Mouse (Mus musculus) forebrain, embryonic 15.5 days (tissue): Measurements from ENCODE around the gene Uso1. TPM values are rescaled to one million over a fixed set of nuclear protein-coding genes. Genes with fewer than 3 reads are reported as not detected.
"Not testable (repeated sequence)": the region's sequence is repeated elsewhere in the genome, so short reads cannot be mapped to it uniquely, and the experiment has no call there.

ENCODE experiments used
- ATAC-seq: fragments of 200-750 bp; cut with Nextera tagmentation; replicated peaks from 2 replicates; pipeline ENCODE4 v1.8.0; 2017; ENCODE audit warnings: mild to moderate bottlenecking, moderate TSS enrichment, moderate library complexity
- H3K27ac ChIP-seq: fragments of 300-500 bp; sonication (generic); replicated peaks from 2 replicates; pipeline ENCODE4 v1.5.1; 2015; ENCODE audit warnings: mild to moderate bottlenecking, inconsistent platforms
- H3K27me3 ChIP-seq: fragments of 300-500 bp; sonication (generic); 2 replicates; pipeline ENCODE4 v1.6.1; 2015; ENCODE audit warnings: inconsistent platforms
- H3K36me3 ChIP-seq: fragments of 300-500 bp; sonication (generic); 2 replicates; pipeline ENCODE4 v1.6.1; 2015; ENCODE audit warnings: mild to moderate bottlenecking, inconsistent platforms
- H3K4me1 ChIP-seq: fragments of 300-500 bp; sonication (generic); 2 replicates; pipeline ENCODE4 v1.6.1; 2015; ENCODE audit warnings: inconsistent platforms
- H3K4me2 ChIP-seq: fragments of 300-500 bp; sonication (generic); replicated peaks from 2 replicates; pipeline ENCODE4 v1.6.1; 2015; ENCODE audit warnings: mild to moderate bottlenecking, inconsistent platforms
- H3K4me3 ChIP-seq: fragments of 300-500 bp; sonication (generic); 2 replicates; pipeline ENCODE4 v1.5.1; 2015; ENCODE audit warnings: mild to moderate bottlenecking, inconsistent platforms
- H3K9ac ChIP-seq: fragments of 300-500 bp; sonication (generic); replicated peaks from 2 replicates; pipeline ENCODE4 v1.6.1; 2015; ENCODE audit warnings: mild to moderate bottlenecking, inconsistent platforms
- H3K9me3 ChIP-seq: fragments of 300-500 bp; sonication (generic); 2 replicates; pipeline ENCODE4 v1.6.1; 2016; ENCODE audit warnings: inconsistent platforms
- WGBS: fragments of 180-500 bp; shearing (Covaris S2); methylation state at CpG from one replicate; pipeline ENCODE4 v1.1.7; 2015; ENCODE audit warnings: mixed read lengths; 5-methylcytosine and 5-hydroxymethylcytosine counted together
- polyA plus RNA-seq: library from polyadenylated mRNA; unstranded; fragments of >200 nt; fragmentation: Nextera tagmentation; extraction: Ambion mirVana; gene quantifications from 2 replicates; pipeline ENCODE4 v1.2.1, GENCODE M21; 2015

The Uso1 gene
- polyA plus RNA-seq, 1 experiment from 2014 or later, result 45.8 TPM

DNA sequence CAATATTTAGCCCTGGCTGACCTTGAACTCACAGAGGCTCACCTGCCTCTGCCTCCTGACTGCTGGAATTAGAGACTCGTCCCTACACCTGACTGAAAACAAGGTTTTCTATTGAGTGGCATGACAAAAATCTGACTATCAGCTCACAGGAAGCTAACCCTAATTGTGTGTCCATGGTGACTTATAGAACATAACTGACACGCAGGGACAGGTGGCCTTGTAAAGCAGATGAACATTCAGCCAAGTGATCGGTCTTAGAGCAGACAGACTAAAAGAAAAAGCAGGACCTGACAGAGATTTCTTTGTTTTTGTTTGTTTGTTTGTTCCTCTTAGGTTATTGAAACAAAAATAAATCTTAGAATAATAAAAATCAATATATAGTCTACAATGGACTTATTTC is 10.5 kb downstream of the Uso1 start:
- WGBS, result 95% methylated on average over 3 of the region's 3 CpGs
- Histone ChIP-seq H3K9ac (no peak overlapping the region), H3K4me2 (no peak overlapping the region), H3K27me3 (no peaks in the 10 kb centered on the region), H3K4me1 (no peaks in the 10 kb centered on the region), H3K36me3 (peaks cover 11% of the 10 kb centered on the region; the same call in 1 of the 2 replicates), H3K27ac (no peak overlapping the region), H3K4me3 (no peak overlapping the region), H3K9me3 (no peaks in the 10 kb centered on the region)
- ATAC-seq, result no peak

DNA sequence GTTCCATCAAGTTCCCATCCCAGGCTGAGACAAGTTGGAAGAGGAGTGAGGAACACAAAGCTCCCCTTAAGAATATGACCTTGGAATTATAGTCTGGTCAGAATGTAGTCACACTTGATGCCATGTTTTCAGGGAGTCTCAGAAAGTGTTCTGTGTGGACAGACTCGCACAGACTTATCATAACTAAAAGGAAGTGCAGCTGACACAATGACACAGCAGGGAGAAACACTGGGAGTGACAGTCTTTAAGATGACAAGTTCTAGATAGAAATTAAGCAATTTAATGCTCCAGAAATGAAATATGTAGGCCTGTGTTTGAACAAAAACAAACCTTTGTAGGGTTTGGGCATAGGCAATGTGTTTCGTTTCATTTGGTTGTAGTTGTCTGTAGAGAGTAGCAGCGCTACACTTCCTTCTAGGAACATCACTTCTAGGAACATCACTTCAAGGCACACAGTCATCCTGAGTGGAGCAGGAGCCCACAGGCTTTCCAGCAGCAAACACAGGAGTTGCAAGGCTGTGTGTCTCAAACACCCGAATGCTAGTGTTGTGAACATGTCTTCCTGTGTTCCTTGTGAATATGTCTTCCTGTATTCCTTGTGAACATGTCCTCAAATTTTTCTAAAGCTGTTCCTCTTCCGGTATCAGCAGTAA is 11.7 kb downstream of the Uso1 start:
- Histone ChIP-seq H3K36me3 (peaks cover 18% of the 10 kb centered on the region; the same call in 1 of the 2 replicates), H3K9ac (no peak overlapping the region), H3K27ac (no peak overlapping the region), H3K27me3 (no peaks in the 10 kb centered on the region), H3K4me2 (no peak overlapping the region), H3K4me3 (no peak overlapping the region), H3K4me1 (no peaks in the 10 kb centered on the region), H3K9me3 (no peaks in the 10 kb centered on the region)
- WGBS, result 92% methylated on average over 5 of the region's 5 CpGs
- no peak for ATAC-seq

DNA sequence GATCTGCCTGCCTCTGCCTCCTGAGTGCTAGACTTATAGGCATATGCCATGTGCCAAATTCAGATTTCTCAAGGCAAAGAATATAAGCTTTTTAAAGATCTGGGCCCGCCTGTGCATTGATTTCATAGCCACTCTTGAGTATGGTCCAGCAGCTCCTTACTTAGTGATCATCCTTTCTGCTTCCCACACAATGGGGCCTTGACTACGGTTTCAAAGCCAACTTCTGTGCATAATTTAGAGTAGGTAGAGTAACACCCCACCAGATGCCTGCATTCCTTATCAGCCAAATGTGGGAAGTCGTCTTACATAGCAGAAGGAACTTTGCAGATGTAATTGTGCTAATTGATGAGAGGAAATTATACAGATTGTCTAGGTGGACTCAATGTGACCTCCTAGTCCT is 17.1 kb downstream of the Uso1 start:
- ATAC-seq, result no peak
- H3K9me3 ChIP-seq, result no peaks in the 10 kb centered on the region
- H3K9ac ChIP-seq, result no peak overlapping the region
- peaks cover 31% of the 10 kb centered on the region for H3K36me3 ChIP-seq
- no peak overlapping the region for H3K4me3 ChIP-seq
- H3K4me2 ChIP-seq, result no peak overlapping the region
- H3K27me3 ChIP-seq, result no peaks in the 10 kb centered on the region
- no peak overlapping the region for H3K27ac ChIP-seq
- 70% methylated on average over 3 of the region's 3 CpGs for WGBS
- no peaks in the 10 kb centered on the region for H3K4me1 ChIP-seq

DNA sequence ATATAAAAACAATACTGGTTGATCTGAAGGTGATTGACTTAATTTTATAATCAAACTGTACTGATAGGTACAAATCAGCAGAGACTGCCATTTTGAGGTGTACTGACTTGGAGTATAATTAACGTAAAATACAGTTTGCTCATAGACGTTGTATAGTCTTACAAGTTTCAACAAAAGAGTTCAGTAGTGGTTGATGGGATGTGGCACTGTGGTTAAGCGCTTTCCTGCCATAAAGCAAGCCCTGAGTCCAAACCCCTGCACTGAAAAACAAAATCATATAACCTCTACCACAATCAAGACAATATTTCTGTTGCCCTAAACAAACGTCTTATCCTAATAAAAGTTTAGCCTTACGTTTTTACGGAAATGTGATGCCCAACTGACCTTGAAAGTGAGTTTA is 28.2 kb downstream of the Uso1 start:
- no peak overlapping the region for H3K9ac ChIP-seq
- 90% methylated on average over 6 of the region's 6 CpGs for WGBS
- peaks cover 24% of the 10 kb centered on the region for H3K36me3 ChIP-seq
- ATAC-seq, result no peak
- no peak overlapping the region for H3K27ac ChIP-seq
- H3K4me2 ChIP-seq, result no peak overlapping the region
- no peaks in the 10 kb centered on the region for H3K4me1 ChIP-seq
- H3K27me3 ChIP-seq, result no peaks in the 10 kb centered on the region
- H3K4me3 ChIP-seq, result no peak overlapping the region
- H3K9me3 ChIP-seq, result no peaks in the 10 kb centered on the region

DNA sequence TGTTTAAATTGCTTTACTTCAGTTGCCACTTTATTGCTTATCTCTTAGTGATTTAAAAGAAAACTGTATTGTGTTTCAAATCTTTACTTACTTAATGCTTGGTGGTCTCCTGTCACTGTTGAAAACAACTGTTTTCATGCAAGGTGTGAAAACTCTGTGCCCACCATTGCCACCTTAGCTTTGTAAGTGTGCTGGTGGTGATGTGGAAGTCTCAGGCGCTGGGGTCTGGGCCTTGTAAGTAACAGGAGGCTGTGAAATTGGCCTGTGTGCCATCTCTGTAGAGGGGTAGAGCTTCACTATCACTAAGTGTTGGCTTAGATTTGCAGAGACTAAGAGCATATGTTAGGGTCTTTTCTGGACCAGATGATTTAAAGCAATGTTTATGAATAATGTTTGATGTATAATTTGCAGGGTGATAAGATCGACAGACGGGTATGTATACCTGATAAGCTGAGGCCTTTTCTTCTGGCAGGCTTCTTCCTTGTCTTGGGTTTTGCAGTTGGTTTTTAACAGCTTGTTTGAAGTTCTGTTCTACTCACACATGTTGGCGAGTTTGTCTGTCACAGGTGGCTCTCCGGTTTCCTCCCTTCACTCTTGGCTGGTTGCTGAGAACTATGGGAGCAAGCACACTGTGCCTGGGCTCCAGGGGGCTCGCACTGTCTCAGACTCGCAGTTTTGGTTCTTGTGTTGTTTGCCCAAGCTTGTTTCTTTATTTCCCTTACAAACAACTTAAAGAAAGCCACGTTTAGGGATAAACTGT is 45.5 kb downstream of the Uso1 start:
- Histone ChIP-seq H3K4me1 (no peaks in the 10 kb centered on the region), H3K36me3 (peaks cover 42% of the 10 kb centered on the region), H3K27me3 (no peaks in the 10 kb centered on the region), H3K9me3 (no peaks in the 10 kb centered on the region), H3K4me3 (no peak overlapping the region), H3K27ac (no peak overlapping the region), H3K9ac (no peak overlapping the region), H3K4me2 (no peak overlapping the region)
- no peak for ATAC-seq
- 82% methylated on average over 8 of the region's 8 CpGs for WGBS

DNA sequence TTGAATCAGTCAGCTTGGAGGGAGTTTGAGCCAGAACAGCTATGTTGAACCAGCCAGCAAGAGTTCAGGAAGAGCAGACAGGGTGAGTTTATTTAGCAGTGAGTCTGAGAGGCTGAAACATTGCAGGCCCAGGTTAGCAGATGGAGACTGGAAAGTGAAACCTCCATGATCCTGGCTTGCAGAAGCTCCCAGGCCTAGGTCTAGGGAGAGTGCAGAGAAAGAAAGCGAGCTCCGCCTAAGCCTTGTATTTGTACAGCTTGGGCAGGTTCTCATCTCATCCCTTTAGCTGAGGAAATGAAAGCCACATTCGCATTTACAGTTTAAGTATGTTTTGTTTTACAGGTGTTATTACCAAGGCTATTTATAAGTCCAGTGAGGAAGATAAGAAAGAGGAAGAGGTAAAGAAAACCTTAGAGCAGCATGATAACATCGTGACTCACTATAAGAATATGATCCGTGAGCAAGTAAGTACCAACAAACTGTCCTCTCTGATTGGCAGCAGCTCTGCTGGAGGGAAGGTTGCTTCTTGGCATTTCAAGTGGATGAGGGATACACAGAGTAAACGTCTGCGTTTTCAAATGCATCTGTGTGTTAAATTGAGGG is 51.2 kb downstream of the Uso1 start:
- Histone ChIP-seq H3K4me1 (no peaks in the 10 kb centered on the region), H3K36me3 (peaks cover 52% of the 10 kb centered on the region), H3K9me3 (no peaks in the 10 kb centered on the region), H3K9ac (no peak overlapping the region), H3K4me3 (no peak overlapping the region), H3K4me2 (no peak overlapping the region), H3K27me3 (no peaks in the 10 kb centered on the region), H3K27ac (no peak overlapping the region)
- WGBS, result 94% methylated on average over 7 of the region's 7 CpGs
- no peak for ATAC-seq

DNA sequence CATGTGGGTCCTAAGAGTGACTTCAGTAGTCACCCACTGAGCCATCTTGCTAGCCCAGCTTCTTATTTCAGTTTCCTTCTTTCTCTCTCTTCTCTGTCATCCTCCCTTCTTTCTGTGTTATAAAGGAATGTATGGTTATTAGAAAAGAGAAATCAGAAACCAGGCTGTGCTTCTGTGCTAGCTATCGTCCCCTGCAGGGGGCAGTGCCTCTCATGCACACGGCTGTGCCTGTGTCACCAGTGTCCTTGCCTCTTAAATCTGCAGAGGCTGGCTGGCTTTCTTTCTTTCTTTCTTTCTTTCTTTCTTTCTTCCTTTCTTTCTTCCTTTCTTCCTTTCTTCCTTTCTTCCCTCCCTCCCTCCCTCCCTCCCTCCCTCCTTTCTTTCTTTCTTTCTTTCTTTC is 58.0 kb downstream of the Uso1 start:
- not testable (repeated sequence) for H3K27ac ChIP-seq, H3K9me3 ChIP-seq, H3K9ac ChIP-seq, H3K4me2 ChIP-seq, H3K27me3 ChIP-seq, H3K4me1 ChIP-seq, H3K4me3 ChIP-seq, ATAC-seq
- H3K36me3 ChIP-seq, result peaks cover 48% of the 10 kb centered on the region
- 52% methylated on average over 2 of the region's 2 CpGs for WGBS

DNA sequence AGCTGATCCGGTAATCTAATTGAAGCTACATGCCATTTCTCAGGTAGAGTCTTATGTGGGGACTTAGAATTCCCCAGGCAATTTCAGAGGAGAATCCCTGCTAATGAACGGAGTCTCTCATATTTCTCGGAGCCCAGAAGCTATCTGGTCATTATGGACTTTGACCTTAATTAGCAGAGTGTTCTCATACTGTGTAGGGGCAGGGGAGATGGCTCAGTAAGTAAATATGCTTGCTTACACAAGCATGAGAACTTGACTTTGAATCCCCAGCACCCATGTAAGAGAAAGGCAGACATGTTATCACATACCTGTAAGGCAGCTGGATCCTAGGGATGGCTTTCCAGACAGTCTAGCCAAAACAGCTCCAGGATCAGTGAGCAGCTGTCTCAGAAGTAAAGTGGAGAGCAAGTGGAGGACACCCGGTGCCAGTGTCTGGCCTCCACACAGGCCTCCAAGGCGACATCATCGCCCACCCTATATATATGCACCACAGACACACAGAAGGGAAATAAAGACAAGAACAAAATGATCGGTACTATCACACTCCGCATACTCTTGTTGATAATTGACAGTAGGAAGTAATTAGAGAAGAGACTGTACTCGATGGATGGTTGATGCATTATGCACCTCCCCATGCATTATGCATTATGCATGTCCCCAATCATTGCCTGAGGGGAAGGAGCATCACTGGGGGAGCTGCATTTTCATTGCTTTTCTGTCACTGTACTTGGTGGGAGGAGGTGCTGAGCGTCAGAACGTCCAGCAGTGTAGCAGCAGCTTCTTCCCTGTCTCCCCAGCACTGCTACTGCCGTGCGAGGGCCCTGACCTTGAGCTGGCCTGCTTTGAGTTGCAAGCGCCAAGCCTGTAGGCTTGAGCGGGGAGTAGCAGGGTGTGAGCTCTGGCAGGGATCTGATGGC is 59.4 kb downstream of the Uso1 start:
- H3K36me3 ChIP-seq, result peaks cover 62% of the 10 kb centered on the region
- 70% methylated on average over 15 of the region's 15 CpGs for WGBS

DNA sequence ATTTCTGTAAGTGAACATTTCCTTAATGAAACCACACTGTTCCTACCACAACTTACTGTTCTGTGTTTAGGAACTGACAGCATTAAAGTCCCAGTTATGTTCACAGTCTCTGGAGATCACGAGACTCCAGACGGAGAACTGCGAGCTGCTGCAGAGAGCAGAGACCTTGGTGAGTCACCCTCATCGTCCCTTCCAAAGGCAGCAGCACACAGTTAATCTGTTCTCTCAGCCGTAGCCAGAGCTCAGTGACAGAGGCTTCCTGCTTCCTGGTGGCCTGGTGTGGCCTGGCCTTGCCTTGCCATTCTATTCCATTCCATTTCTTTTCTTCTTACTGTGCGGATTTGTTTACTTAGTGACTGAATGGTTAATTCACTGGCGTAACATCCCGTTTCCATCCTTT is 60.5 kb downstream of the Uso1 start:
- Histone ChIP-seq H3K4me3 (no peak overlapping the region), H3K9me3 (no peaks in the 10 kb centered on the region), H3K4me1 (no peaks in the 10 kb centered on the region), H3K36me3 (peaks cover 62% of the 10 kb centered on the region), H3K4me2 (no peak overlapping the region), H3K9ac (no peak overlapping the region), H3K27ac (no peak overlapping the region), H3K27me3 (no peaks in the 10 kb centered on the region)
- WGBS, result 85% methylated on average over 8 of the region's 8 CpGs
- no peak for ATAC-seq

More for the DNA sequence above, 59.4 kb downstream of the Uso1 start:
- H3K9ac ChIP-seq, result no peak overlapping the region
- no peaks in the 10 kb centered on the region for H3K9me3 ChIP-seq
- no peaks in the 10 kb centered on the region for H3K27me3 ChIP-seq
- peak overlapping the region; percentile 7; the same call in 1 of the 2 replicates for H3K27ac ChIP-seq
- H3K4me3 ChIP-seq, result no peak overlapping the region
- ATAC-seq, result peak; percentile 71
- no peaks in the 10 kb centered on the region for H3K4me1 ChIP-seq
- no peak overlapping the region for H3K4me2 ChIP-seq

DNA sequence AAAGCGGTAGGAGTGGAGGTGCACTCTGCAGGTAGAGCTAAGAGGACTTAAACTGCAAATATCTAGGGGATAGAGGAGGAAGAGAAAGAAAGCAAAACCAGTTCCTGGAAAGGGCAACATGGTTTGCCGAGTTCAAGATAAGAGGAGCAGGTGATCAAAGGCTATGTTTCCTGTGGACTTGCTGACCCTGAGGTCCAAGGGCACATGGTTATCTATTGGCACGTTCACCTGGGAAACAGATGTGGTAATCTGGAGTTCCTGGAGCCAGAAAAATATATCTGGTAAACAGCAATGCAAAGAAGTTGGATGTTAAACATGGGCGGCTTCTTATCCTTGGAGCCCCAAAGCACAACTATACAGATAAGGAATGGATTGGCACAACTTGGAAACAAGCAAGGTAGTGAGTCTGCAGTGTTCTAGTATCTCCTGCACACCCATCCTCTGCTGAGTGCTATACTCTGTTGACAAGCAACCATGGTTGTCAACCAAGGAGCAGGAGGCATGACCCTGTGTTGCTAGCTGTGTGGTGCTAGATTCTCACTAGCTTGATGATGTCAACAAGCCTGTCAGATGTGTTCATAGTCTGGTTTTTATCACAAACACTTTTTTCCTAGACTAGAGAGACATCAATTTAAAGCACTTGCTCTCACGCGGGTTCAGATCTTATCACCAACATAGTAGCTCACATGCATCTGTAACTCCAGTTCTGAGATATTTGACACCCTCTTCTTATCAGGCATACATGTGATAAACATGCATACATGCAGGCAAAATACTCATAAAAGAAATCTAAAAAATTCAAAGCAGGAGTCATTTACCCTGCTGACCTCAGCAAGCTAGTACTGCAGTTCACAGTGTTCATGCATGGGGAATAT is 66.7 kb downstream of the Uso1 start:
- Histone ChIP-seq H3K9ac (no peak overlapping the region), H3K4me3 (no peak overlapping the region), H3K36me3 (peaks cover 57% of the 10 kb centered on the region), H3K4me1 (no peaks in the 10 kb centered on the region), H3K27ac (no peak overlapping the region), H3K9me3 (no peaks in the 10 kb centered on the region), H3K4me2 (no peak overlapping the region), H3K27me3 (no peaks in the 10 kb centered on the region)
- 93% methylated on average over 6 of the region's 6 CpGs for WGBS
- no peak for ATAC-seq

DNA sequence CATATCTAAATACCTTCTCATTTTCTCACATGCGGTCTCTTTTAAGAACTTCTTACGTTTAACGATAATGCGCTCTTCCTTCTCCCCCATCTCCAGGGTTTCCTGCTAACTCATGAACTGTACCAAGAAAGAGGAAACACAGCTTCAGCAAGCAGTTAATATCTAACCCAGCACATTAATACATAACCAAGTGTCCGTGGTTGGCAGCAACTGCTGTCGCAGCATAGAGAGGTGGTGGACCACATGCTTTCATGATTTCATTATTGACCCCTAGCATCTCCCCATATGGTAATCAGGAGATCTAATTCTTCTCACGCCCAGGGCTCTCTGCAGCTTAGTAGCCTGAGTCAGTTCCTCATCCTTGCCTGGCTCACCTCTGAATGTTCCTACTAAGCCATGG is 67.4 kb downstream of the Uso1 start:
- H3K9me3 ChIP-seq, result no peaks in the 10 kb centered on the region
- H3K4me2 ChIP-seq, result no peak overlapping the region
- WGBS, result 94% methylated on average over 7 of the region's 7 CpGs
- H3K4me1 ChIP-seq, result no peaks in the 10 kb centered on the region
- no peaks in the 10 kb centered on the region for H3K27me3 ChIP-seq
- no peak overlapping the region for H3K4me3 ChIP-seq
- H3K36me3 ChIP-seq, result peaks cover 49% of the 10 kb centered on the region
- H3K9ac ChIP-seq, result no peak overlapping the region
- no peak for ATAC-seq
- no peak overlapping the region for H3K27ac ChIP-seq
